Mouse (Mus musculus) bone marrow macrophage, adult 2 months (primary cell): ENCODE measurements at regions not wholly inside any gene's neighbourhood (a gene's known extent, or its start where the extent isn't known, plus 50 kb on each side); places are given as distances from the start of the nearest gene placed in this dataset.

Experiments used
- H3K27ac ChIP-seq: 2 replicates; pipeline ENCODE4 v1.5.1; 2012; ENCODE audit warnings: low read depth, low read length; ENCODE audit not compliant: insufficient read depth
- H3K4me1 ChIP-seq: 2 replicates; pipeline ENCODE4 v1.6.1; 2012; ENCODE audit warnings: low read length; ENCODE audit not compliant: control insufficient read depth, insufficient read depth
- H3K4me3 ChIP-seq: 2 replicates; pipeline ENCODE4 v1.5.1; 2012; ENCODE audit warnings: mild to moderate bottlenecking, low read length, moderate library complexity; ENCODE audit not compliant: insufficient read depth
- CTCF ChIP-seq: IDR thresholded peaks from 2 replicates; pipeline ENCODE4 v1.5.1; 2012; ENCODE audit warnings: low read depth, mild to moderate bottlenecking, low read length, moderate library complexity
- POLR2A ChIP-seq: IDR thresholded peaks from 2 replicates; pipeline ENCODE4 v1.6.1; 2012; ENCODE audit warnings: mild to moderate bottlenecking, low read depth, low read length, borderline replicate concordance

- H3K27ac ChIP-seq, result no peak overlapping the region
- no peak overlapping the region for H3K4me3 ChIP-seq
- TF ChIP-seq POLR2A (no peak), CTCF (no peak)
- no peaks in the 10 kb centered on the region for H3K4me1 ChIP-seq
Observed at GRCm38 (mm10) chr5:101538410-101539253, 126.2 kb downstream of the Nkx6-1 start.

GRCm38 (mm10) chr5:101537518-101538380 is 127.0 kb downstream of the Nkx6-1 start:
- Histone ChIP-seq H3K4me3 (no peak overlapping the region), H3K4me1 (no peaks in the 10 kb centered on the region), H3K27ac (no peak overlapping the region)
- TF ChIP-seq POLR2A (no peak), CTCF (no peak)

- Histone ChIP-seq H3K4me1 (no peaks in the 10 kb centered on the region), H3K27ac (no peak overlapping the region), H3K4me3 (no peak overlapping the region)
- no peak for TF ChIP-seq POLR2A
- TF ChIP-seq CTCF, result no peak
Observed at GRCm38 (mm10) chr5:101535451-101535850, 129.3 kb downstream of the Nkx6-1 start.

- Histone ChIP-seq H3K27ac (no peak overlapping the region), H3K4me1 (no peaks in the 10 kb centered on the region), H3K4me3 (no peak overlapping the region)
- TF ChIP-seq CTCF (no peak), POLR2A (no peak)
Observed at GRCm38 (mm10) chr5:101525346-101525745, 139.4 kb downstream of the Nkx6-1 start.

GRCm38 (mm10) chr5:101524670-101525069 is 140.1 kb downstream of the Nkx6-1 start:
- Histone ChIP-seq H3K27ac (no peak overlapping the region), H3K4me1 (no peaks in the 10 kb centered on the region), H3K4me3 (no peak overlapping the region)
- TF ChIP-seq CTCF (no peak), POLR2A (no peak)

- H3K27ac ChIP-seq, result no peak overlapping the region
- no peak for TF ChIP-seq POLR2A
- TF ChIP-seq CTCF, result no peak
- no peak overlapping the region for H3K4me3 ChIP-seq
- H3K4me1 ChIP-seq, result no peaks in the 10 kb centered on the region
Observed at GRCm38 (mm10) chr5:101523902-101524301, 140.9 kb downstream of the Nkx6-1 start.

- TF ChIP-seq POLR2A, result no peak
- TF ChIP-seq CTCF, result no peak
- Histone ChIP-seq H3K27ac (no peak overlapping the region), H3K4me1 (no peaks in the 10 kb centered on the region), H3K4me3 (no peak overlapping the region)
Observed at GRCm38 (mm10) chr5:101523490-101523889, 141.3 kb downstream of the Nkx6-1 start.

GRCm38 (mm10) chr5:101520935-101521655 is 143.7 kb downstream of the Nkx6-1 start:
- Histone ChIP-seq H3K4me3 (no peak overlapping the region), H3K27ac (no peak overlapping the region), H3K4me1 (no peaks in the 10 kb centered on the region)
- no peak for TF ChIP-seq POLR2A
- no peak for TF ChIP-seq CTCF

GRCm38 (mm10) chr5:101518791-101519547 is 145.8 kb downstream of the Nkx6-1 start:
- Histone ChIP-seq H3K4me1 (no peaks in the 10 kb centered on the region), H3K4me3 (no peak overlapping the region), H3K27ac (no peak overlapping the region)
- TF ChIP-seq CTCF (no peak), POLR2A (no peak)
